Mouse (Mus musculus) heart, adult 2 months (tissue): ENCODE measurements around the gene Ssrp1.

Source experiments
- CTCF ChIP-seq: fragments of 200-600 bp; IDR thresholded peaks from 2 replicates; pipeline ENCODE4 v1.8.1; 2022; ENCODE audit warnings: antibody characterized with exemption, mild to moderate bottlenecking, moderate library complexity
- EP300 ChIP-seq: fragments of 200-500 bp; IDR thresholded peaks from 2 replicates; pipeline ENCODE4 v1.6.1; 2011; ENCODE audit warnings: low read depth, low read length, control low read depth; ENCODE audit not compliant: insufficient read depth
- POLR2A ChIP-seq: fragments of 200-500 bp; IDR thresholded peaks from 2 replicates; pipeline ENCODE4 v1.6.1; 2011; ENCODE audit warnings: mild to moderate bottlenecking, low read depth, low read length, control low read depth; ENCODE audit not compliant: insufficient read depth

- no peak for TF ChIP-seq CTCF
- TF ChIP-seq POLR2A, result no peak
- no peak for TF ChIP-seq EP300
Observed at GRCm38 (mm10) chr2:85036507-85037046, 457 bp upstream of the Ssrp1 start.
